26 mouse cellular contexts compared by ENCODE assay signal in genomic region chr19:49931202-49931601, GRCm38 (mm10).
DNase-seq lines count a peak whose midpoint lies in the region; ATAC-seq and TF ChIP-seq lines count a peak whose summit lies in the region.
"Had no signal": no experiment of that assay in that cellular context is flagged by ENCODE, and none has a peak within 500 bp of the region (broad histone marks: within the 10 kb centered on the region; RNA-seq: fewer than 3 reads in every experiment).

No protein-coding gene starts in this region.

- no peak overlapping the region for H3K4me3 ChIP-seq in hindbrain, embryonic 14.5 days (replicated peaks; ENCODE audit: low read length)
- H3K4me3 ChIP-seq in hindbrain, embryonic 12.5 days, result no peak overlapping the region
- H3K4me3 ChIP-seq in left cerebral cortex, adult 2 months, result no peak overlapping the region
- H3K4me3 ChIP-seq: heart, embryonic 15.5 days; limb, embryonic 13.5 days; liver, embryonic 12.5 days; midbrain, embryonic 15.5 days; myocyte; neural tube, embryonic 13.5 days had no signal

- H3K27me3 ChIP-seq in hindbrain, embryonic 14.5 days (ENCODE audit: control insufficient read depth, insufficient read depth, low read length), result no peaks in the 10 kb centered on the region
- H3K27me3 ChIP-seq in hindbrain, embryonic 12.5 days, result no peaks in the 10 kb centered on the region
- H3K27me3 ChIP-seq: CH12.LX; heart, embryonic 15.5 days; limb, embryonic 13.5 days; liver, embryonic 12.5 days; midbrain, embryonic 15.5 days; neural tube, embryonic 13.5 days had no signal

- no peak overlapping the region for H3K27ac ChIP-seq in hindbrain, embryonic 14.5 days
- H3K27ac ChIP-seq in hindbrain, embryonic 12.5 days, result no peak overlapping the region
- H3K27ac ChIP-seq in left cerebral cortex, adult 2 months, result no peak overlapping the region
- H3K27ac ChIP-seq: heart, embryonic 15.5 days; limb, embryonic 13.5 days; liver, embryonic 12.5 days; midbrain, embryonic 15.5 days; neural tube, embryonic 13.5 days had no signal

- no peak overlapping the region for H3K9ac ChIP-seq in hindbrain, embryonic 14.5 days
- no peak overlapping the region for H3K9ac ChIP-seq in hindbrain, embryonic 12.5 days
- H3K9ac ChIP-seq: heart, embryonic 15.5 days; limb, embryonic 13.5 days; liver, embryonic 12.5 days; midbrain, embryonic 15.5 days; neural tube, embryonic 13.5 days had no signal

- peak; percentile 48 for TF ChIP-seq CTCF in left cerebral cortex, adult 2 months (IDR thresholded peaks at IDR 0.05)

- no peak for ATAC-seq in hindbrain, embryonic 14.5 days (ENCODE audit: low FRiP score)
- no peak for ATAC-seq in hindbrain, embryonic 12.5 days (ENCODE audit: low FRiP score)
- ATAC-seq: activated CD4-positive, CD25-positive, alpha-beta regulatory T cell, adult 4 months; hindbrain, embryonic 16.5 days; intestine, embryonic 16.5 days; liver, embryonic 12.5 days; midbrain, embryonic 15.5 days had no signal

- H3K4me2 ChIP-seq in hindbrain, embryonic 14.5 days (replicated peaks), result no peak overlapping the region
- no peak overlapping the region for H3K4me2 ChIP-seq in hindbrain, embryonic 12.5 days (replicated peaks)
- H3K4me2 ChIP-seq: heart, embryonic 15.5 days; limb, embryonic 13.5 days; liver, embryonic 12.5 days; midbrain, embryonic 15.5 days; neural tube, embryonic 13.5 days had no signal

- peak; percentile 73 for DNase-seq in hindbrain, embryonic 14.5 days (ENCODE audit: low spot score)
- DNase-seq in left cerebral cortex, adult 2 months (ENCODE audit: extremely low spot score in 1 of 2, low spot score in 2 of 2), result no peak
- no peak for DNase-seq in left cerebral cortex, postnatal 4 days
- DNase-seq in right cerebral cortex, postnatal 4 days, result peak; percentile 2
- no peak for DNase-seq in right cerebral cortex, adult 2 months (ENCODE audit: low spot score in 2 of 2)
- DNase-seq in embryo, embryonic 10 days (ENCODE audit: low spot score), result no peak
- DNase-seq: adrenal gland, postnatal 10 days; B cell, adult 2 months; cerebellum, adult 8-10 months; cerebellum, postnatal 36 days; heart, postnatal 36 days; kidney, postnatal 36 days; lung, adult 18-20 months; right cerebral cortex, adult 18-20 months; spleen, adult 18-20 months had no signal

- intact Hi-C loops in left cerebral cortex, adult 2 months (cut with DNase I), result loop anchor here (2.0 kb wide), 1 partner anchor 394 kb away; no protein-coding TSS in a partner anchor
- intact Hi-C loops in left cerebral cortex, postnatal 4 days (cut with DNase I), result no loop called here

- WGBS in hindbrain, embryonic 14.5 days, result 46% methylated on average over 3 of the region's 3 CpGs
- WGBS in hindbrain, embryonic 12.5 days, result 47% methylated on average over 3 of the region's 3 CpGs

- H3K36me3 ChIP-seq in hindbrain, embryonic 14.5 days (replicated peaks; ENCODE audit: control insufficient read depth, insufficient read depth), result no peaks in the 10 kb centered on the region
- H3K36me3 ChIP-seq in hindbrain, embryonic 12.5 days, result no peaks in the 10 kb centered on the region
- H3K36me3 ChIP-seq: heart, embryonic 15.5 days; limb, embryonic 13.5 days; liver, embryonic 12.5 days; midbrain, embryonic 15.5 days; neural tube, embryonic 13.5 days had no signal

- H3K4me1 ChIP-seq in hindbrain, embryonic 14.5 days (replicated peaks; ENCODE audit: control insufficient read depth, insufficient read depth, low read length), result no peaks in the 10 kb centered on the region
- no peaks in the 10 kb centered on the region for H3K4me1 ChIP-seq in hindbrain, embryonic 12.5 days
- H3K4me1 ChIP-seq: heart, embryonic 15.5 days; limb, embryonic 13.5 days; liver, embryonic 12.5 days; midbrain, embryonic 15.5 days; neural tube, embryonic 13.5 days had no signal

- no peaks in the 10 kb centered on the region for H3K9me3 ChIP-seq in hindbrain, embryonic 14.5 days (ENCODE audit: control insufficient read depth, low read length)
- H3K9me3 ChIP-seq in hindbrain, embryonic 12.5 days (replicated peaks), result no peaks in the 10 kb centered on the region
- H3K9me3 ChIP-seq: heart, embryonic 15.5 days; limb, embryonic 13.5 days; liver, embryonic 12.5 days; midbrain, embryonic 15.5 days; neural tube, embryonic 13.5 days had no signal

Comparison
In these comparisons a context has a peak if more than half of its experiments do, and no peak if none do; other contexts are left out.
1. DNase-seq: peak in hindbrain, embryonic 14.5 days (single experiment) and right cerebral cortex, postnatal 4 days (single experiment); none in left cerebral cortex, adult 2 months (0 of 2), left cerebral cortex, postnatal 4 days (single experiment), right cerebral cortex, adult 2 months (0 of 2) and embryo, embryonic 10 days (single experiment).